Mouse (Mus musculus) brain, embryonic 14.5 days (tissue): ENCODE measurements at regions not wholly inside any gene's neighbourhood (a gene's known extent, or its start where the extent isn't known, plus 50 kb on each side); places are given as distances from the start of the nearest gene placed in this dataset.
A peak's percentile ranks its signal among the peaks of the same experiment; 100 is the strongest.

Source experiments
- CTCF ChIP-seq: fragments of 200-500 bp; IDR thresholded peaks from 2 replicates; pipeline ENCODE4 v1.5.1; 2012; ENCODE audit warnings: inconsistent platforms, mild to moderate bottlenecking, moderate library complexity, borderline replicate concordance; ENCODE audit not compliant: insufficient read depth, insufficient read length; ENCODE audit errors: extremely low read depth
- POLR2A ChIP-seq: fragments of 200-500 bp; IDR thresholded peaks from 2 replicates; pipeline ENCODE4 v1.6.1; 2012; ENCODE audit warnings: mild to moderate bottlenecking, inconsistent platforms, borderline replicate concordance; ENCODE audit not compliant: poor library complexity, insufficient read depth, insufficient read length, severe bottlenecking; ENCODE audit errors: extremely low read depth

DNA sequence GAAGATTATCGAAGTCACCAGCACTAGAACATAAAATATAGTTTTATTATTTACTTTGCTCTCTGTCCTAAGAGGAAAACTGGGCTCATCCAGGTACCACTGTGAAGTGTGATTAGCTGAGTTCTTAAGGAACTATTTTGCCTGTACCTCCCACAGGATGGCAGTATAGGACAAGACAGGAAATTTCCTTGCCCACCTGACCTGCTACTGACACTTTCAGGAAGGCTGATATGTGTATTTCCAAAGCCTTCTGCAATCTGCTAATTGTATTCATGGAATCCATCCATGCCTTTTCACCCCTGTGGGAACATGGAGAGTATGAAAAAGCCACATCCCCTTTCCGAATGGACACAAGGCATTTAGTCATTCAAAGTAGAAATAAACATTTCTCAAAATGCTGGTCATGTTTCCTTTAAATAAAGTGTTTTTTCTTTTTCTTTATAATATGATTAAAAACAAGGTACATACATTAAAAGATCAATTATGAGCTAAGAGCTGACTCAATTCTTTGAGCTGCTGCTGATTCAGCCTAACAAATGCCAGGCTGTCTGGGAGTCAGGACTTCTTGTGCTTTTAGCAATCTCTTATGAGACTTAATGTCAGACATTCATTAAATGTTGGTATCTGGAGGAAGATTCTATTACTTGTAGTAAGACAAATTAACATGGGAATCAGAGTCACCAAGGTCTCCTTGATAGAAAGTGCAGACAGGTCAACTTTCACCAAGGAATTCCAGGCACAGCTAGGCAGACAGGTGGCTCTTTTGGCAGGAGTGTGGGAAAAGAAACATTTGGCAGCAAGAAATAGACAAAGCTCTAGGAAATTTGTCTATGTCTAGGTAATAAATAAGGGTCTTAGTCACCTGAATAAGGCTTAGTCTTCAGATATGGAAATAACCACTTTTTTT lies 112.4 kb upstream of the Gnpda2 start:
- TF ChIP-seq POLR2A, result no peak
- TF ChIP-seq CTCF, result peak; percentile 70; the same call in 1 of the 2 replicates
